Mouse (Mus musculus) MEL (cell line): Measurements from ENCODE around the gene Aldh4a1. TPM values are rescaled to one million over a fixed set of nuclear protein-coding genes. Genes with fewer than 3 reads are reported as not detected.

ENCODE experiments used
- DNase-seq: peaks from one replicate; pipeline ENCODE4 v3.0.0; 2011; ENCODE audit warnings: low read depth, low spot score
- H3K27ac ChIP-seq: 2 replicates; pipeline ENCODE4 v1.5.1; 2012; ENCODE audit warnings: low read depth, mild to moderate bottlenecking, control low read depth, low read length, moderate library complexity; ENCODE audit not compliant: control insufficient read depth
- H3K27me3 ChIP-seq, 2 experiments: fragments of 150-350 bp in 1 of 2; sonication (generic) in 1 of 2; 2 replicates each; pipeline ENCODE4 v1.6.1; 2012; ENCODE audit warnings: low read length in 2 of 2, mild to moderate bottlenecking in 2 of 2, improper control_type of control experiment in 1 of 2, moderate library complexity in 1 of 2; ENCODE audit not compliant: insufficient read depth in 2 of 2, control insufficient read depth in 1 of 2
- H3K36me3 ChIP-seq, 2 experiments: 2 replicates each; pipeline ENCODE4 v1.6.1; 2012 to 2014; ENCODE audit warnings: low read length in 2 of 2, improper control_type of control experiment in 1 of 2, inconsistent platforms in 1 of 2, mild to moderate bottlenecking in 1 of 2; ENCODE audit not compliant: insufficient read depth in 2 of 2, control insufficient read depth in 1 of 2
- H3K4me1 ChIP-seq, 2 experiments: fragments of 150-350 bp in 1 of 2; sonication (generic) in 1 of 2; 2 replicates each; pipeline ENCODE4 v1.6.1; 2012; ENCODE audit warnings: low read length in 2 of 2, improper control_type of control experiment in 1 of 2, mild to moderate bottlenecking in 1 of 2; ENCODE audit not compliant: insufficient read depth in 2 of 2, control insufficient read depth in 1 of 2
- H3K4me3 ChIP-seq, 2 experiments: fragments of 150-350 bp in 1 of 2; sonication (generic) in 1 of 2; 2 replicates each; pipeline ENCODE4 v1.5.1; 2012; ENCODE audit warnings: low read depth in 2 of 2, low read length in 2 of 2, mild to moderate bottlenecking in 2 of 2, moderate library complexity in 2 of 2, control low read depth in 1 of 2, improper control_type of control experiment in 1 of 2; ENCODE audit not compliant: control insufficient read depth in 1 of 2, insufficient read depth in 1 of 2
- H3K79me2 ChIP-seq: 2 replicates; pipeline ENCODE4 v1.6.1; 2012; ENCODE audit warnings: mild to moderate bottlenecking, low read length, moderate library complexity; ENCODE audit not compliant: control insufficient read depth, poor library complexity, insufficient read depth
- H3K9ac ChIP-seq: 2 replicates; pipeline ENCODE4 v1.6.1; 2012; ENCODE audit warnings: low read depth, mild to moderate bottlenecking, control low read depth, low read length, moderate library complexity; ENCODE audit not compliant: control insufficient read depth, poor library complexity, severe bottlenecking
- H3K9me3 ChIP-seq: fragments of 150-350 bp; sonication (generic); replicated peaks from 2 replicates; pipeline ENCODE4 v1.6.1; 2012; ENCODE audit warnings: mild to moderate bottlenecking, low read length, improper control_type of control experiment, moderate library complexity; ENCODE audit not compliant: insufficient read depth
- CHD2 ChIP-seq: IDR thresholded peaks from 2 replicates; pipeline ENCODE4 v1.6.1; 2011; ENCODE audit warnings: low read length, improper control_type of control experiment
- CTCF ChIP-seq, 3 experiments: IDR thresholded peaks in 2 of 3; conservative IDR thresholded peaks in 1 of 3; 2 replicates each; pipeline ENCODE4 v1.5.1; 2011 to 2012; ENCODE audit warnings: low read length in 3 of 3, low read depth in 2 of 3, mild to moderate bottlenecking in 2 of 3, improper control_type of control experiment in 1 of 3, inconsistent platforms in 1 of 3, mixed read lengths in 1 of 3, moderate library complexity in 1 of 3; ENCODE audit not compliant: control insufficient read depth in 1 of 3, insufficient read depth in 1 of 3, poor library complexity in 1 of 3, severe bottlenecking in 1 of 3
- E2F4 ChIP-seq: IDR thresholded peaks from 2 replicates; pipeline ENCODE4 v1.6.1; 2011; ENCODE audit warnings: low read depth, low read length, improper control_type of control experiment, borderline replicate concordance
- ELF1 ChIP-seq: IDR thresholded peaks from 2 replicates; pipeline ENCODE4 v1.6.1; 2014; ENCODE audit warnings: low read depth, mild to moderate bottlenecking, inconsistent platforms, low read length, improper control_type of control experiment, moderate library complexity
- EP300 ChIP-seq, 2 experiments: IDR thresholded peaks; 2 replicates each; pipeline ENCODE4 v1.6.1; 2011; ENCODE audit warnings: improper control_type of control experiment in 2 of 2, low read length in 2 of 2, low read depth in 1 of 2, mild to moderate bottlenecking in 1 of 2
- ETS1 ChIP-seq: IDR thresholded peaks from 2 replicates; pipeline ENCODE4 v1.6.1; 2012; ENCODE audit warnings: low read depth, mild to moderate bottlenecking, inconsistent platforms, low read length, improper control_type of control experiment, moderate library complexity
- GABPA ChIP-seq: IDR thresholded peaks from 2 replicates; pipeline ENCODE4 v1.6.1; 2012; ENCODE audit warnings: low read depth, mild to moderate bottlenecking, inconsistent platforms, low read length, improper control_type of control experiment, moderate library complexity
- GATA1 ChIP-seq: IDR thresholded peaks from 2 replicates; pipeline ENCODE4 v1.6.1; 2011; ENCODE audit warnings: low read depth, low read length, improper control_type of control experiment
- HCFC1 ChIP-seq: IDR thresholded peaks from 2 replicates; pipeline ENCODE4 v1.6.1; 2012; ENCODE audit warnings: low read depth, mild to moderate bottlenecking, inconsistent platforms, low read length, improper control_type of control experiment, moderate library complexity
- JUND ChIP-seq: IDR thresholded peaks from 2 replicates; pipeline ENCODE4 v1.6.1; 2011; ENCODE audit warnings: low read depth, mild to moderate bottlenecking, improper control_type of control experiment, low read length
- KAT2A ChIP-seq: conservative IDR thresholded peaks from 2 replicates; pipeline ENCODE4 v1.6.1; 2012; ENCODE audit warnings: low read depth, low read length, improper control_type of control experiment, inconsistent platforms
- MAZ ChIP-seq: IDR thresholded peaks from 2 replicates; pipeline ENCODE4 v1.6.1; 2012; ENCODE audit warnings: low read depth, mild to moderate bottlenecking, inconsistent platforms, low read length, improper control_type of control experiment
- MEF2A ChIP-seq: IDR thresholded peaks from 2 replicates; pipeline ENCODE4 v1.6.1; 2014; ENCODE audit warnings: low read depth, mild to moderate bottlenecking, inconsistent platforms, low read length, improper control_type of control experiment; ENCODE audit not compliant: poor library complexity, insufficient replicate concordance, severe bottlenecking; ENCODE audit errors: extremely low read depth
- MXI1 ChIP-seq: IDR thresholded peaks from 2 replicates; pipeline ENCODE4 v1.6.1; 2011; ENCODE audit warnings: mild to moderate bottlenecking, low read depth, low read length, improper control_type of control experiment
- MYC ChIP-seq: IDR thresholded peaks from 2 replicates; pipeline ENCODE4 v1.6.1; 2011; ENCODE audit warnings: low read depth, mild to moderate bottlenecking, low read length, improper control_type of control experiment, moderate library complexity
- NELFE ChIP-seq: IDR thresholded peaks from 2 replicates; pipeline ENCODE4 v1.6.1; 2011; ENCODE audit warnings: low read depth, low read length, improper control_type of control experiment
- POLR2A ChIP-seq, 2 experiments: IDR thresholded peaks; 2 replicates each; pipeline ENCODE4 v1.6.1; 2011 to 2012; ENCODE audit warnings: low read length in 2 of 2, mild to moderate bottlenecking in 2 of 2, control low read depth in 1 of 2, improper control_type of control experiment in 1 of 2, low read depth in 1 of 2, moderate library complexity in 1 of 2; ENCODE audit not compliant: control insufficient read depth in 1 of 2, insufficient read depth in 1 of 2, poor library complexity in 1 of 2
- RAD21 ChIP-seq: IDR thresholded peaks from 2 replicates; pipeline ENCODE4 v1.6.1; 2011; ENCODE audit warnings: mild to moderate bottlenecking, low read depth, low read length, improper control_type of control experiment
- RCOR1 ChIP-seq: IDR thresholded peaks from 2 replicates; pipeline ENCODE4 v1.6.1; 2012; ENCODE audit warnings: low read depth, mild to moderate bottlenecking, inconsistent platforms, low read length, improper control_type of control experiment
- USF1 ChIP-seq: IDR thresholded peaks from 2 replicates; pipeline ENCODE4 v1.6.1; 2014; ENCODE audit warnings: low read depth, mild to moderate bottlenecking, inconsistent platforms, low read length, improper control_type of control experiment, moderate library complexity
- USF2 ChIP-seq, 2 experiments: IDR thresholded peaks; 2 replicates each; pipeline ENCODE4 v1.6.1; 2011 to 2012; ENCODE audit warnings: improper control_type of control experiment in 2 of 2, low read length in 2 of 2, borderline replicate concordance in 1 of 2, inconsistent platforms in 1 of 2, low read depth in 1 of 2, mild to moderate bottlenecking in 1 of 2; ENCODE audit not compliant: insufficient read depth in 1 of 2
- ZKSCAN1 ChIP-seq: IDR thresholded peaks from 2 replicates; pipeline ENCODE4 v1.6.1; 2012; ENCODE audit warnings: low read depth, mild to moderate bottlenecking, inconsistent platforms, low read length, improper control_type of control experiment, moderate library complexity
- ZMIZ1 ChIP-seq: IDR thresholded peaks from 2 replicates; pipeline ENCODE4 v1.6.1; 2012; ENCODE audit warnings: low read depth, mild to moderate bottlenecking, inconsistent platforms, low read length, improper control_type of control experiment, moderate library complexity
- ZNF384 ChIP-seq: IDR thresholded peaks from 2 replicates; pipeline ENCODE4 v1.6.1; 2012; ENCODE audit warnings: low read depth, mild to moderate bottlenecking, inconsistent platforms, low read length, improper control_type of control experiment
- polyA plus RNA-seq, 2 experiments: library from polyadenylated mRNA; stranded (reverse) in 1 of 2; unstranded in 1 of 2; fragments of >175 nt in 1 of 2; fragments of >200 nt in 1 of 2; gene quantifications; 2 replicates each; pipeline versions ENCODE4 v1.2.1 to v1.2.4; 2012; ENCODE audit warnings: low replicate concordance in 2 of 2, low read depth in 1 of 2; ENCODE audit not compliant: insufficient read length in 2 of 2, insufficient read depth in 1 of 2, missing spikeins in 1 of 2
- total RNA-seq: library from RNA; depleted of rRNA; stranded (reverse); fragments of 300-350 nt; gene quantifications from 2 replicates; pipeline ENCODE4 v1.2.3, GENCODE M21; 2012

Aldh4a1 gene
- total and polyA plus RNA-seq, 3 experiments: 11.7 to 12.3 TPM; not detected in 1

DNA sequence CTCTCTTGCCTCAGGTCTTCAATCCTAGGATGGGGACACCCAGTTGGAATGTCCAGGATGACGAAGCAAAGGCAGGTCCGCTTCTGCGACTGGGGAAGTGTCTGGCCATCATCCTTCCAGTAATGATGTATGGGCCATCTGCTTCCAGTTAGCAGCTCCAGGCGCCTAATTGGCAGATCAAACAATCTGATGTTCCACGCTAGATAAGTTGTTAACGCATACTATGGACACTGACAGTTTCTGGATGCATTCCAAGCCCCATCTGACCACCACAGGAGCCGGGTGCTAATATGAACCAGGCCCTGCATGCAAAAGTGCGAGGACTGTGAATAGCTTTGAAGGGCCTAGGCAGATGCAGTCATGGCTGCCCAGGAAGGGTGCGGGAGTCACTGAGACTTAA, 53.0 kb downstream of the Aldh4a1 start:
- H3K79me2 ChIP-seq: no peaks in the 10 kb centered on the region

GRCm38 (mm10) chr4:139683728-139684638, 61.3 kb downstream of the Aldh4a1 start:
- Histone ChIP-seq H3K9me3 (no peaks in the 10 kb centered on the region), H3K9ac (no peak overlapping the region), H3K4me3 (no peak overlapping the region), H3K27me3 (no peaks in the 10 kb centered on the region), H3K36me3 (no peaks in the 10 kb centered on the region)
- TF ChIP-seq E2F4: no peak
- TF ChIP-seq ELF1: no peak
- TF ChIP-seq HCFC1: no peak
- TF ChIP-seq KAT2A: no peak
- TF ChIP-seq NELFE: no peak
- TF ChIP-seq JUND: no peak
- TF ChIP-seq EP300 (IDR thresholded peaks at IDR 0.05; ENCODE audit: low read depth in 1 of 2, low read length in 2 of 2): no peak
- no peak for TF ChIP-seq GATA1
- no peak for TF ChIP-seq MEF2A
- TF ChIP-seq RAD21: no peak
- no peak for TF ChIP-seq MAZ
- TF ChIP-seq, all 39 proteins: peak for 0
- no peaks in the 10 kb centered on the region for H3K4me1 ChIP-seq
- no peak for DNase-seq
- no peaks in the 10 kb centered on the region for H3K79me2 ChIP-seq
- no peak overlapping the region for H3K27ac ChIP-seq

More for the DNA sequence above, 53.0 kb downstream of the Aldh4a1 start:
- H3K4me1 ChIP-seq: no peaks in the 10 kb centered on the region
- H3K27ac ChIP-seq: no peak overlapping the region
- no peaks in the 10 kb centered on the region for H3K27me3 ChIP-seq
- DNase-seq: no peak
- no peak overlapping the region for H3K9ac ChIP-seq
- H3K4me3 ChIP-seq: no peak overlapping the region
- H3K9me3 ChIP-seq: no peaks in the 10 kb centered on the region
- H3K36me3 ChIP-seq: no peaks in the 10 kb centered on the region
- TF ChIP-seq USF1 (no peak), ZMIZ1 (no peak), POLR2A (IDR thresholded peaks at IDR 0.05; ENCODE audit: control insufficient read depth in 1 of 2, insufficient read depth in 1 of 2, low read depth in 1 of 2, low read length in 2 of 2, poor library complexity in 1 of 2) (no peak), CTCF (IDR thresholded peaks at IDR 0.05 in 2 of 3, conservative IDR thresholded peaks at IDR 0.05 in 1 of 3; ENCODE audit: control insufficient read depth in 1 of 3, insufficient read depth in 1 of 3, low read depth in 2 of 3, low read length in 3 of 3, poor library complexity in 1 of 3, severe bottlenecking in 1 of 3) (no peak), MYC (no peak), ZKSCAN1 (no peak), ETS1 (no peak), ZNF384 (no peak), RCOR1 (no peak), MAZ (no peak), USF2 (IDR thresholded peaks at IDR 0.05; ENCODE audit: borderline replicate concordance in 1 of 2, insufficient read depth in 1 of 2, low read depth in 1 of 2, low read length in 2 of 2) (no peak), MXI1 (no peak), RAD21 (no peak), CHD2 (no peak), GABPA (no peak)
- TF ChIP-seq, all 39 proteins: peak for 0
